Mouse (Mus musculus) A20 (cell line): ENCODE measurements around the gene Parp1.

Source experiments
- DNase-seq: peaks from one replicate; pipeline ENCODE4 v3.0.0-alpha.2; 2011; ENCODE audit warnings: low read depth, low spot score

Gene Parp1

GRCm38 (mm10) chr1:180568761-180569452 is at the start of gene Parp1:
Gene Parp1 (plus strand): TSS chr1:180568924.
- peak; percentile 97 for DNase-seq

GRCm38 (mm10) chr1:180519520-180519919 is 49.2 kb upstream of the Parp1 start:
- no peak for DNase-seq

- DNase-seq, result no peak
These were observed 48.5 kb upstream of the Parp1 start for GRCm38 (mm10) chr1:180520190-180520589.

GRCm38 (mm10) chr1:180523320-180523719 is 45.4 kb upstream of the Parp1 start:
- no peak for DNase-seq

GRCm38 (mm10) chr1:180525301-180525700 is 43.4 kb upstream of the Parp1 start:
- DNase-seq, result no peak

- DNase-seq, result peak; percentile 92
These were observed 38.9 kb upstream of the Parp1 start for GRCm38 (mm10) chr1:180529847-180530246.

- peak; percentile 93 for DNase-seq
These were observed 38.1 kb upstream of the Parp1 start for GRCm38 (mm10) chr1:180530457-180531263.

GRCm38 (mm10) chr1:180532671-180533070 is 36.1 kb upstream of the Parp1 start:
- no peak for DNase-seq

- peak; percentile 47 for DNase-seq
These were observed 32.0 kb upstream of the Parp1 start for GRCm38 (mm10) chr1:180536719-180537118.

GRCm38 (mm10) chr1:180541251-180541650 is 27.5 kb upstream of the Parp1 start:
- peak; percentile 91 for DNase-seq

GRCm38 (mm10) chr1:180541883-180542711 is 26.6 kb upstream of the Parp1 start:
- peak; percentile 75 for DNase-seq

GRCm38 (mm10) chr1:180542712-180543371 is 25.9 kb upstream of the Parp1 start:
- DNase-seq, result peak; percentile 81

GRCm38 (mm10) chr1:180545918-180546545 is 22.7 kb upstream of the Parp1 start:
- DNase-seq, result peak; percentile 88

GRCm38 (mm10) chr1:180546798-180547750 is 21.6 kb upstream of the Parp1 start:
- DNase-seq, result no peak

- no peak for DNase-seq
These were observed 20.7 kb upstream of the Parp1 start for GRCm38 (mm10) chr1:180547751-180548669.

GRCm38 (mm10) chr1:180549539-180550308 is 19.0 kb upstream of the Parp1 start:
- no peak for DNase-seq

- peak; percentile 58 for DNase-seq
These were observed 18.0 kb upstream of the Parp1 start for GRCm38 (mm10) chr1:180550770-180551169.

GRCm38 (mm10) chr1:180556899-180557298 is 11.8 kb upstream of the Parp1 start:
- DNase-seq, result no peak
